Mouse (Mus musculus): ENCODE data around the gene Slit1. TPM values are rescaled to one million over a fixed set of nuclear protein-coding genes. Genes with fewer than 3 reads are reported as not detected.

Slit1 gene
- polyA plus RNA-seq, 1 experiment, result 51.5 TPM

- peak; percentile 88 for DNase-seq (ENCODE audit: low read depth)
- no peak for TF ChIP-seq CTCF (IDR thresholded peaks at IDR 0.05; ENCODE audit: borderline replicate concordance, extremely low read depth, insufficient read depth, insufficient read length)
- no peak for TF ChIP-seq POLR2A (IDR thresholded peaks at IDR 0.05; ENCODE audit: borderline replicate concordance, extremely low read depth, insufficient read depth, insufficient read length, poor library complexity, severe bottlenecking)
Measured at GRCm38 (mm10) chr19:41685453-41686086, 57.9 kb downstream of the Slit1 start.

GRCm38 (mm10) chr19:41684874-41685273 is 58.6 kb downstream of the Slit1 start:
- DNase-seq (ENCODE audit: low read depth), result no peak
- no peak for TF ChIP-seq CTCF (IDR thresholded peaks at IDR 0.05; ENCODE audit: borderline replicate concordance, extremely low read depth, insufficient read depth, insufficient read length)

GRCm38 (mm10) chr19:41683951-41684350 is 59.5 kb downstream of the Slit1 start:
- DNase-seq (ENCODE audit: low read depth), result no peak
- TF ChIP-seq POLR2A (IDR thresholded peaks at IDR 0.05; ENCODE audit: borderline replicate concordance, extremely low read depth, insufficient read depth, insufficient read length, poor library complexity, severe bottlenecking), result no peak
- TF ChIP-seq CTCF (IDR thresholded peaks at IDR 0.05; ENCODE audit: borderline replicate concordance, extremely low read depth, insufficient read depth, insufficient read length), result no peak

GRCm38 (mm10) chr19:41680267-41680666 is 63.2 kb downstream of the Slit1 start:
- TF ChIP-seq POLR2A (IDR thresholded peaks at IDR 0.05; ENCODE audit: borderline replicate concordance, extremely low read depth, insufficient read depth, insufficient read length, poor library complexity, severe bottlenecking), result no peak
- no peak for TF ChIP-seq CTCF (IDR thresholded peaks at IDR 0.05; ENCODE audit: borderline replicate concordance, extremely low read depth, insufficient read depth, insufficient read length)
- no peak for DNase-seq (ENCODE audit: low read depth)

GRCm38 (mm10) chr19:41679028-41679427 is 64.4 kb downstream of the Slit1 start:
- no peak for TF ChIP-seq CTCF (IDR thresholded peaks at IDR 0.05; ENCODE audit: borderline replicate concordance, extremely low read depth, insufficient read depth, insufficient read length)
- TF ChIP-seq POLR2A (IDR thresholded peaks at IDR 0.05; ENCODE audit: borderline replicate concordance, extremely low read depth, insufficient read depth, insufficient read length, poor library complexity, severe bottlenecking), result no peak
- DNase-seq (ENCODE audit: low read depth), result peak; percentile 76

- TF ChIP-seq POLR2A (IDR thresholded peaks at IDR 0.05; ENCODE audit: borderline replicate concordance, extremely low read depth, insufficient read depth, insufficient read length, poor library complexity, severe bottlenecking) (no peak), CTCF (IDR thresholded peaks at IDR 0.05; ENCODE audit: borderline replicate concordance, extremely low read depth, insufficient read depth, insufficient read length) (no peak)
- no peak for DNase-seq (ENCODE audit: low read depth)
Measured at GRCm38 (mm10) chr19:41677575-41677974, 65.9 kb downstream of the Slit1 start.

- TF ChIP-seq CTCF (IDR thresholded peaks at IDR 0.05; ENCODE audit: borderline replicate concordance, extremely low read depth, insufficient read depth, insufficient read length), result no peak
- no peak for TF ChIP-seq POLR2A (IDR thresholded peaks at IDR 0.05; ENCODE audit: borderline replicate concordance, extremely low read depth, insufficient read depth, insufficient read length, poor library complexity, severe bottlenecking)
- DNase-seq (ENCODE audit: low read depth), result peak; percentile 62
Measured at GRCm38 (mm10) chr19:41675583-41675982, 67.9 kb downstream of the Slit1 start.

GRCm38 (mm10) chr19:41674366-41674765 is 69.1 kb downstream of the Slit1 start:
- TF ChIP-seq CTCF (IDR thresholded peaks at IDR 0.05; ENCODE audit: borderline replicate concordance, extremely low read depth, insufficient read depth, insufficient read length) (no peak), POLR2A (IDR thresholded peaks at IDR 0.05; ENCODE audit: borderline replicate concordance, extremely low read depth, insufficient read depth, insufficient read length, poor library complexity, severe bottlenecking) (no peak)

GRCm38 (mm10) chr19:41672836-41673235 is 70.6 kb downstream of the Slit1 start:
- DNase-seq (ENCODE audit: low read depth), result peak; percentile 84
- TF ChIP-seq POLR2A (IDR thresholded peaks at IDR 0.05; ENCODE audit: borderline replicate concordance, extremely low read depth, insufficient read depth, insufficient read length, poor library complexity, severe bottlenecking) (no peak), CTCF (IDR thresholded peaks at IDR 0.05; ENCODE audit: borderline replicate concordance, extremely low read depth, insufficient read depth, insufficient read length) (no peak)

More at GRCm38 (mm10) chr19:41674366-41674765, 69.1 kb downstream of the Slit1 start:
- no peak for DNase-seq (ENCODE audit: low read depth)

- DNase-seq (ENCODE audit: low read depth), result no peak
- no peak for TF ChIP-seq POLR2A (IDR thresholded peaks at IDR 0.05; ENCODE audit: borderline replicate concordance, extremely low read depth, insufficient read depth, insufficient read length, poor library complexity, severe bottlenecking)
- TF ChIP-seq CTCF (IDR thresholded peaks at IDR 0.05; ENCODE audit: borderline replicate concordance, extremely low read depth, insufficient read depth, insufficient read length), result no peak
Measured at GRCm38 (mm10) chr19:41670931-41671330, 72.5 kb downstream of the Slit1 start.

GRCm38 (mm10) chr19:41670473-41670872 is 73.0 kb downstream of the Slit1 start:
- no peak for DNase-seq (ENCODE audit: low read depth)
- no peak for TF ChIP-seq POLR2A (IDR thresholded peaks at IDR 0.05; ENCODE audit: borderline replicate concordance, extremely low read depth, insufficient read depth, insufficient read length, poor library complexity, severe bottlenecking)
- TF ChIP-seq CTCF (IDR thresholded peaks at IDR 0.05; ENCODE audit: borderline replicate concordance, extremely low read depth, insufficient read depth, insufficient read length), result no peak

GRCm38 (mm10) chr19:41669747-41670342 is 73.6 kb downstream of the Slit1 start:
- TF ChIP-seq CTCF (IDR thresholded peaks at IDR 0.05; ENCODE audit: borderline replicate concordance, extremely low read depth, insufficient read depth, insufficient read length) (no peak), POLR2A (IDR thresholded peaks at IDR 0.05; ENCODE audit: borderline replicate concordance, extremely low read depth, insufficient read depth, insufficient read length, poor library complexity, severe bottlenecking) (no peak)
- DNase-seq (ENCODE audit: low read depth), result peak; percentile 74
